Mouse (Mus musculus): ENCODE results near the gene Vac14.

- no peak for TF ChIP-seq MAX (IDR thresholded peaks at IDR 0.05; ENCODE audit: low read depth)
- peak; percentile 41 for TF ChIP-seq USF1 (IDR thresholded peaks at IDR 0.05; ENCODE audit: low read depth)
- no peak for TF ChIP-seq POLR2A (IDR thresholded peaks at IDR 0.05; ENCODE audit: insufficient read length, low read depth)
- TF ChIP-seq POLR2AphosphoS2 (IDR thresholded peaks at IDR 0.05; ENCODE audit: insufficient read length, low read depth) = no peak
- TF ChIP-seq SRF (IDR thresholded peaks at IDR 0.05; ENCODE audit: control insufficient read depth, insufficient read length, low read depth) = no peak
- TF ChIP-seq MYOG (IDR thresholded peaks at IDR 0.05; ENCODE audit: control insufficient read depth in 1 of 3, insufficient read depth in 1 of 3, insufficient read length in 2 of 3, low read depth in 2 of 3) = no peak
Measured at GRCm38 (mm10) chr8:110651847-110652246, 33.5 kb downstream of the Vac14 start.

Measured in myocyte (in vitro differentiated cells).